Mouse (Mus musculus) adrenal gland, postnatal 36 days (tissue): ENCODE data around the gene Fam227b. TPM values are rescaled to one million over a fixed set of nuclear protein-coding genes. Genes with fewer than 3 reads are reported as not detected.

Experiments
- DNase-seq, 2 experiments: peaks; one replicate each; pipeline ENCODE4 v3.0.0; 2021; ENCODE audit warnings: mixed read lengths in 1 of 2
- total RNA-seq, 2 experiments: library from RNA; stranded (reverse); gene quantifications; 2 replicates each; pipeline ENCODE4 v1.2.3; 2021

The Fam227b gene
- total RNA-seq, 2 experiments from 2014 or later, result 0.23 TPM; not detected in 1

GRCm38 (mm10) chr2:126006088-126006487 is 145.7 kb downstream of the Fam227b start:
- peak; percentile 73 to 75 for DNase-seq

DNA sequence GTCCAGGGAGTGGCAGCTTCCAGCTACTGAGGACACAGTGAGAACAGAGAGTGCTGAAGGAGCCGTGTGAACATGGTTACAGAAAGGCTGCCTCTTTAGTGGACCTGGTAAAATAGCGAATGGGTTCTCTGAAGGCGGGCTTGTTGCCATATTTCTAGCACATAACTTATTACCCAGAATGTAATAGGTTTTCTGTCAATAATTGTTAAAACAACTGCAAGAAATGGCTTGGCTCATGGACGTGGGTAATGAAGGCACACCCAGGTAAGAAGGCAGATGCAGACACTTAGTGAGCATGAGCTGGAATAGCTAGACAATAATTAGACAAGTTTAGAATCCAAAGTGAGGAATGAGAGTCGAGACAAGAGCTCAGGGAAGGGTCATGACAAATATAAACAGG is 149.5 kb downstream of the Fam227b start:
- DNase-seq, result no peak

DNA sequence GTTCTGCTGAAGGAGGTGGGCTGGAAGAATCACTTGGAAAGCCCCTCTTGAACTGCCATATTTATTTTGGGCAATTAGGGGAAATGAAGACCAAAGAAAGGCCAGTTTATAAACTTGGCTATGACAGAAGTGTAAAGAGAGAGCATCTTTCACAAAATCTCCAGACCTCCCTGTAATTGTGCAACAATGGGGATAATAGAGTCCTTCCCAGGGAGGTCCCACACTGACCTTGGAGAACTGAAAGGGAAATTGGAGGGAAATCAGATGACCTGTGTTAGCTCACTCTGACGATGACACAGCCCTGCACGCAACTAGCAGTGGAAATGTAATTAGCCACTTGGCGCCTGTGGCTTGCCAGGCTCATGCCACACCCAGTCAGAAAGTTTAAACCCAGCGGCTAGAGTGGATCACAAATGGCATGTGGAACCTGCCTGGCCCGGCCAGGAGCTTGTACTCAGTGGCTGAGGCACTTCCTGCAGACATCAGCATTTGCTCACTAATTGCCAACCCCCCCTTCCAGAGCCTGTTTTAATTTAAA is 175.9 kb downstream of the Fam227b start:
- no peak for DNase-seq

GRCm38 (mm10) chr2:125975206-125975605 is 176.6 kb downstream of the Fam227b start:
- DNase-seq, result no peak

DNA sequence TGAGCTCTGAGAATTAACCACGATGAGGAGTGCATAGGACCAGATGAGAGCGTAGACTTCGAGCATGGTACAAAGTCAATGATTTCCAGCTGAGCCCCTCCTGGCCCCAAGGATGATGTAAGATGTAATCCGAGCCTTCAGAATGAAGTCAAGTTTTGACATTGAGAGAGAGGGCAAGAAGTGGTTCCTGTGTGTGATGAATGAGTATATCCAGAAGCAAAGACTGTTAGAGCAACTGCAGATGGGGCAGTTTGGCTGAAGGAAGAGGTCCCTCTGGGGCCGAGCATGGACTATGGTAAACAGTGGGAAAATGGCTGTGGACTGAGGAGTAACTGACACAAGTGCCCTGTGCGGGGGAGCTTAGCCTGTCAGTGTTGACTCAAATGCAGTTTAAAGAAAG is 178.6 kb downstream of the Fam227b start:
- DNase-seq, result no peak

GRCm38 (mm10) chr2:125968811-125969210 is 183.0 kb downstream of the Fam227b start:
- peak; percentile 23 to 35 for DNase-seq

DNA sequence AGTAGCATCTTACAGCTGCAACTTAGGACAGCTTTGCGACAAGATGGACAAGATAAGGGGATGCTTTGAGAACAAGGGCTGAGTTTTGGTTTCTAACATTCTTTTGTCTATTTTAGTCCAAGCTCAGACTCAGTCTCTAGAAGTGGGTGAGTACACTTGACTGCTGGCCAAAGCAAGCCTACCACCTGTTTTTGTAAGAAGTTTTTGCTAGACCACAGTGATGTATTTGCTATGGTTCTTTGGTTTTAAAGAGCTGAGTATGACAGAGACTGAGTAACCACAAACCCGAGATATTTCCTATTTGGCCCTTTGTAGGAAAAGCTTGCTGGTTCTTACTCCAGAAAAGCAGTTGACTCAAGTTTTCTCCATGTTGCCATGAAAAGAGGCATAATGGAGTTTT is 203.6 kb downstream of the Fam227b start:
- no peak for DNase-seq

DNA sequence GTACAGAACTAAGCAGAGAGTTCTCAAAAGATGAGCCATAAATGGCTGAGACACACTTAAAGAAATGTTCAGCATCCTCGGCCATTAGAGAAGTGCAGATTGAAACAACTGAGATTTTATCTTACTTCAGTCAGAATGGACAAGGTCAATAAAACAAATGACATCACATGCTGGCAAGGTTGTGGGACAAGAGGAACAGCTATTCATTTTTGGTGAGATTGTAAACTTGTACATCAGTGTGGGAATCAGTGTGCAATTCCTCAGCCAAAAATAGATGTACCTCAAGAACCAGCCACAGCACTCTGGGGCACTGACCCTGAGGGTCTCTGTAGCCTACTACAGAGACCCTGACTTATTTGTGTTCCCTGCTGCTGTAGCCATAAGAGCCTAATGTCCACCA is 208.5 kb downstream of the Fam227b start:
- DNase-seq, result peak in 1 of 2 experiments; percentile 57

DNA sequence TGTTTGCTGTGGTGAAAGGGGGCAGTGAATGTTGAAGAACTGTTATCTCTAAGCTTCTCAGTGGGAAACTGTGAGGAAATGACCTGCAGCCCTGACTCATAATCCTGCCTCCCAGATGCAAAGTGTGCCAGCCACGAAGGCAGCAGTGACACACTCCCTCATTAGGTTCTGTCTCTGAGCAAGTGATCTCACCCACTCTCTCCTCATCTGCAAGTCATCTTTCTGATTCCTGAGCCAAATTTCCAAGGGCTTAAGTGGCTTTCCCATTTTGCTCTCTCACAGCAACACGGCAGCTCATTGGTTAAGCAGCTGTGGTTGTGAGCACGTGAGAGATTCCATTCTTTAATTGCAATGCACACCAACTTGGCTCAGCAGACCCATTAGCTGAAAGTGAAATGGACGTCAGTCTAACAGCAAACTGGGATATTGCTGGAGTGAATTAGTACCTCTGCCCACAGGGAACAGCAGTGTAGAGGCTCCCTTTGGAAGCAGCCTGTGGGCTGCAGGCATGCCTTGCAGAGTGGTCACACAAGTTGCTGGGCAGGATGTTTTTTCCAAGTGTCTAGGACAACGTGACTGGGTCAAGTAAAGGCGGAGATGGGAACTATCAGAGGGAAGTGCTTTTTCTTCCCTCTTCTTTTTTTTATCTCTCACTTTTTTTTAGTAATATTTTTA is 210.6 kb downstream of the Fam227b start:
- DNase-seq, result peak; percentile 59 to 71

DNA sequence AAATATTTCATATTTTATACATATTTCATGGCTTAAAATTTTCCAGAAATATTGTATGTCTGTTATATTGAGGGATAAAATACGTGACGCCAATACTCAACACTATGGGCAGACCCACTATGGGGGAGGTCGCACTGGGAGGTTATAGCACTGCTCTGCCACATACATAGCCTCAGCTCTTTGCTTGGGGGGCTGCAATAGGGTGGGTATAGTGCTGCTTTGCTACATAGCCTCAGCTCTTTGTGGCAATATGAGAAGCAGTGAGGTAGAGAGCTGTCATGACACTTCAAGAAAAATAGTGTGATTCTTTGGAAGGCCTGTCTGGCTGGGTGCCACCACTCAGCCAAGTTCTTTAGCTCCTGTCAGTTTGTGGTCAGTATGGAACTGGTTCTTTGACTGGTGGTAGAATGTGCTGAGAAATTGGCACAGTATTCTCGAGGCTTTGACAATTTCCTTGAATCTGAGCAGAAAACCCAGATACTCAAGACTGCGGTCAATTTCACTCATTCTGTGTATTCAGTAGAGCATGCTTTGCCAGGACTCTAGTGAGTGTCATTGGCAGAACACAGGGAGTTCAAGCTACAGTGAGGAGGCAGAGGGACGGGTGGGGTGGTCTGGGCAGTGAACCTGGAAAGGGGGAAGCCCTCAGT is 212.7 kb downstream of the Fam227b start:
- peak in 1 of 2 experiments; percentile 20 for DNase-seq

DNA sequence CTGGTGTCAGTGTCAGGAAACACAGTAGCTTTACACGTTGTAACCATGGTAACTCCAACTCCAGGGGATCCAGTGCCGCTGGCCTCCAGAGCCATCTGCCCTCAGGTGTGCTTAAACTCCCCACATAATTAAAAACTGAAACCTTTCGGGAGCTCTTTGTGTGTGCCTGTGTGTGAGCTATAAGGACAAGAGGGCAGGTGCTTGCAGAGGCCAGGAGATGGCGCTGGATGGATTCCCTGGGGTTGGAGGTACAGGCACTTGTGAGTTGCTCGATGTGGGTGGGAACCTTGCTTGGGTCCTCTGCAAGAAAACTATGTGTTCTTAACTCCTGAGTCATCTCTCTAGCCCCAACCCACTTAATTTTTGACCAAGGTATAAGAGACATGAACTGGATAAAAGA is 215.4 kb downstream of the Fam227b start:
- peak in 1 of 2 experiments; percentile 36 for DNase-seq

DNA sequence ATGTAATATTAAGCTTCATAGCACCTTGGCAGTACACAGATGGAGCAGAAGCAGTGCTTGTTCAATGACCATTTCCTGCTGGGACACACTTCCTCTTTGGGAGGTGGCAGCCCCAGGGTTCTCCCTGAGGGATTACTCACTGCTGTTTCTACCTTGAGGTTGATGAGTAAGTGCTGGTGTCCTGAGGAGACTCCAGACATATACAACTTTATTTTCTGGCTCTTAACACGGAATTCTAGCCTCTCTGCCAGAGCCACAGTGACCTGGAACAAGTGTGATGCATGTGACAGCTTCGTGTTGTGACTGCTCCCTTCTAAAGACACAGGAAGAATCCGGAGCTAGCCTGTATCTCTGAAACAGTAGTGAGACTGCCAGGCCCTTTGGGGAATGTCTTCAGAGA is 217.8 kb downstream of the Fam227b start:
- DNase-seq, result peak; percentile 33 to 43

Other genes with a start within 250 kb of the Fam227b start
- 1 to 10 TPM in 1 of 2 experiments, under 1 TPM in 1; 0.72 to 1.1 TPM for gene Fgf7, start 117.3 kb downstream of the Fam227b start, total RNA-seq
- gene Dtwd1, start 137 bp upstream of the Fam227b start, total RNA-seq, result 10 to 100 TPM; 10.2 to 12.8 TPM
- gene Gm17555, start 63.1 kb upstream of the Fam227b start, total RNA-seq, result not detected